Mouse (Mus musculus): Measurements from ENCODE around the gene Slc28a2. TPM values are rescaled to one million over a fixed set of nuclear protein-coding genes. Genes with fewer than 3 reads are reported as not detected.
"Not testable (repeated sequence)": the region's sequence is repeated elsewhere in the genome, so short reads cannot be mapped to it uniquely, and the experiment has no call there.

Gene Slc28a2
- polyA plus RNA-seq, 1 experiment from 2014 or later, result 0.10 TPM

DNA sequence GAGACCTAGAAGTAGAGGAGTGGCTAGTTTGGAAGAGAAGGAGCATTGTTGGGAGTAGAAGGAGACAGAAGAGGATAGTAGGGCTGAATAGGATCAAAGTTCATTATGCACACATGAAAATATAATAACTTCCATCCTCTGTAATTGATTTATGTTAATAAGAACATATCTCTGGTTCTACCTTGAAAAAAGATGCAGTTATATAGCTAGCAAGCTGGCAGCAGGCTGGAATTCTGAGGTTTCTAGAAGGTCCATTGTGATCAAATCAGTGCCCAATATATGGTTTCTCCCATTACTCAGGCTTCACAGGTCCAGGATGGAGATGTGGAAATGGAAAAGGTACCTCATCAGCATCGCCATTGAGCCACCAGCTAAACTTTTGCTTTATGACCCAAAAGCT, 58.4 kb downstream of the Slc28a2 start, which contains the start of gene Gm14085:
TSS of gene Gm14085 (plus strand) at position 301 of the 400 bp plus-strand sequence.
- no peak within 1 kb of the TSS for H3K27ac ChIP-seq (ENCODE audit: low read length)
- 93% methylated on average over 1 of the region's 1 CpGs for WGBS
- no peak for ATAC-seq

DNA sequence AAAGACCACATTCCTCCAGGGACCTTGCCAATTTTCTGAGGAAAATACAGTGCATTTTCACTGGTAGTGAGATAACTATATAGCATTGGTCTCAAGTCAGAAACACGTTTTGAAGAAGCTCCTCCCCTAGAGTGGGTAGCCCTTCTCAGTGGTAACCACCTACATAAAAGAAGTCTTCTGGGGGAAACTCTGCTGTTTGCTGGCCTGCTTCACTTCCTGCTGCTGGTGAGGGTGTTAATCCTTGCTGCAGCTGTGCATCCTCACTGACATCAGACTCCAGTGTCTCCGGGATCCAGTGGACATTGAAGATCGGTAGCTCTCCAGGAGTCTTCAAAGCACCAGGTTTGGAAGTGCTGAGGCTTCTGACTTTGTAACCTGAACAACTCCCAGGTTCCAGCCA, 59.4 kb downstream of the Slc28a2 start:
- not testable (repeated sequence) for H3K4me3 ChIP-seq (ENCODE audit: low read depth, low read length); DNase-seq (ENCODE audit: low spot score); H3K9ac ChIP-seq (replicated peaks; ENCODE audit: low read depth); H3K36me3 ChIP-seq (ENCODE audit: insufficient read depth, low read length); H3K4me1 ChIP-seq (ENCODE audit: insufficient read depth, low read depth, low read length); H3K27ac ChIP-seq (ENCODE audit: low read length); H3K4me2 ChIP-seq (replicated peaks; ENCODE audit: low read depth, low read length); ATAC-seq; H3K9me3 ChIP-seq (ENCODE audit: low read length); H3K27me3 ChIP-seq (replicated peaks; ENCODE audit: insufficient read depth, low read length)
- WGBS, result 14% methylated on average over 1 of the region's 3 CpGs

More for the DNA sequence above, 58.4 kb downstream of the Slc28a2 start, which contains the start of gene Gm14085:
- no peaks in the 10 kb centered on the region for H3K36me3 ChIP-seq (ENCODE audit: insufficient read depth, low read length)
- no peak within 1 kb of the TSS for H3K4me2 ChIP-seq (replicated peaks; ENCODE audit: low read depth, low read length)
- DNase-seq (ENCODE audit: low spot score), result no peak
- no peaks in the 10 kb centered on the region for H3K27me3 ChIP-seq (replicated peaks; ENCODE audit: insufficient read depth, low read length)
- H3K9me3 ChIP-seq (ENCODE audit: low read length), result no peaks in the 10 kb centered on the region
- no peak within 1 kb of the TSS for H3K4me3 ChIP-seq (ENCODE audit: low read depth, low read length)
- TF ChIP-seq EP300 (IDR thresholded peaks at IDR 0.05) (no peak), CTCF (IDR thresholded peaks at IDR 0.05) (no peak)
- no peak within 1 kb of the TSS for H3K9ac ChIP-seq (replicated peaks; ENCODE audit: low read depth)
- no peaks in the 10 kb centered on the region for H3K4me1 ChIP-seq (ENCODE audit: insufficient read depth, low read depth, low read length)

DNA sequence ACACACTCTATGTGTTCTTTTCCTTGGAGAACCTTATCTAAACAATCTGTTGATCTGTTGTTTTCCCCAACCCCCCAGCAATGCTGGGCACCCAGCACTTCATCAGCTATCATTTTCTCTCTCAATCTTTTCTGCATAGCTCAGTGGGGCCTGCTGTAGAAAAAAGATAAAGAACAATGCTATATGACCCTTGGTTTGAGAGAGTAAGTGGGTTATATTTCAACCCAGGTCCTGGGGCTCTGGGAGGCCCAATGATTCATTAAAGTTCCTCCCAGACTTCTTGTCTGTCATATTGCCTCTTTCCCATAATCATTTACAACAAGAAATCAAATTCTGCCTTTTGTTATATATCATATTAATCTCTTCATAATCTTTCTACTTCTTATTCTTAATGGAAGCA, 59.8 kb downstream of the Slc28a2 start:
- not testable (repeated sequence) for H3K4me3 ChIP-seq (ENCODE audit: low read depth, low read length); ATAC-seq; H3K4me1 ChIP-seq (ENCODE audit: insufficient read depth, low read depth, low read length); H3K27ac ChIP-seq (ENCODE audit: low read length); H3K36me3 ChIP-seq (ENCODE audit: insufficient read depth, low read length); H3K27me3 ChIP-seq (replicated peaks; ENCODE audit: insufficient read depth, low read length); DNase-seq (ENCODE audit: low spot score); H3K9ac ChIP-seq (replicated peaks; ENCODE audit: low read depth); H3K9me3 ChIP-seq (ENCODE audit: low read length); H3K4me2 ChIP-seq (replicated peaks; ENCODE audit: low read depth, low read length)

DNA sequence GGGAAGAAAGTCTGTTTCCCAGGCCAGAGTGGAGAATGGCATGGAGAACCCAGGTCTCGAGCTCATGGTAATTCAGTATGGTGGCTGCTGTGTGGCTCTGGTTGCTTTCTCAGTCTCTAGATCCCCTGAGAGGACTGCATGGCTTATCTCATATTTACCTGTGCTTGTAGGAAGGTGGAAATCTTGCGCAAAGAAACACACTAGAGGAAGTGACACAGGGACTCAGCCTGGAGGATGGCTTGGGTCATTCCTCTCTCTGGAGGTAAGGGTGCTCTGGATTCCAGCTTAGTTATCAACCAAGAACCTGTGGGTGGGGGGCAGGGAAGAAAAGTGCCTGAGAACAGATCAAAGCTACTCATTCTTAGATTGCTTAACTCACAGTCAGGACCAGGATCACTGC, 60.4 kb downstream of the Slc28a2 start:
- H3K4me3 ChIP-seq (ENCODE audit: low read depth, low read length), result no peak overlapping the region
- H3K4me1 ChIP-seq (ENCODE audit: insufficient read depth, low read depth, low read length), result no peaks in the 10 kb centered on the region
- ATAC-seq (no peak), DNase-seq (ENCODE audit: low spot score) (no peak)
- 66% methylated on average over 2 of the region's 2 CpGs for WGBS
- no peak overlapping the region for H3K4me2 ChIP-seq (replicated peaks; ENCODE audit: low read depth, low read length)
- no peak overlapping the region for H3K9ac ChIP-seq (replicated peaks; ENCODE audit: low read depth)
- H3K9me3 ChIP-seq (ENCODE audit: low read length), result no peaks in the 10 kb centered on the region
- no peak overlapping the region for H3K27ac ChIP-seq (ENCODE audit: low read length)
- no peaks in the 10 kb centered on the region for H3K27me3 ChIP-seq (replicated peaks; ENCODE audit: insufficient read depth, low read length)
- no peaks in the 10 kb centered on the region for H3K36me3 ChIP-seq (ENCODE audit: insufficient read depth, low read length)
- TF ChIP-seq CTCF (IDR thresholded peaks at IDR 0.05), result no peak
- TF ChIP-seq EP300 (IDR thresholded peaks at IDR 0.05), result no peak

Other genes starting within 250 kb of the Slc28a2 start
- gene Patl2, start 240.3 kb upstream of the Slc28a2 start, polyA plus RNA-seq (2015; fragmentation: Nextera tagmentation; extraction: Ambion mirVana), result not detected in 2 replicates
- not detected in 2 replicates for gene Terb2, start 240.2 kb upstream of the Slc28a2 start, polyA plus RNA-seq (2015; fragmentation: Nextera tagmentation; extraction: Ambion mirVana)
- gene Sord, start 191.7 kb upstream of the Slc28a2 start, polyA plus RNA-seq (2015; fragmentation: Nextera tagmentation; extraction: Ambion mirVana), result 46.2 and 48.6 TPM in 2 replicates
- gene Duox2, start 128.0 kb upstream of the Slc28a2 start, polyA plus RNA-seq (2015; fragmentation: Nextera tagmentation; extraction: Ambion mirVana), result 0.02 and 0.04 TPM in 2 replicates
- 0.07 TPM in 1 of 2 replicates, not detected in the other for gene Duoxa2, start 127.6 kb upstream of the Slc28a2 start, polyA plus RNA-seq (2015; fragmentation: Nextera tagmentation; extraction: Ambion mirVana)
- gene Duoxa1, start 112.7 kb upstream of the Slc28a2 start, polyA plus RNA-seq (2015; fragmentation: Nextera tagmentation; extraction: Ambion mirVana), result 0.21 TPM in 1 of 2 replicates, not detected in the other
- gene Duox1, start 110.8 kb upstream of the Slc28a2 start, polyA plus RNA-seq (2015; fragmentation: Nextera tagmentation; extraction: Ambion mirVana), result 0.06 and 0.15 TPM in 2 replicates
- gene Shf, start 57.3 kb upstream of the Slc28a2 start, polyA plus RNA-seq (2015; fragmentation: Nextera tagmentation; extraction: Ambion mirVana), result 1.8 and 2.5 TPM in 2 replicates
- gene Gm14085, start 58.5 kb downstream of the Slc28a2 start, polyA plus RNA-seq (2015; fragmentation: Nextera tagmentation; extraction: Ambion mirVana), result not detected in 2 replicates
- 3.0 and 3.7 TPM in 2 replicates for gene Gatm, start 184.8 kb downstream of the Slc28a2 start, polyA plus RNA-seq (2015; fragmentation: Nextera tagmentation; extraction: Ambion mirVana)
- gene AA467197, start 210.5 kb downstream of the Slc28a2 start, polyA plus RNA-seq (2015; fragmentation: Nextera tagmentation; extraction: Ambion mirVana), result 1.3 and 2.6 TPM in 2 replicates

All from lung, postnatal 0 days (tissue).